Mouse (Mus musculus) small intestine, adult 2 months (tissue): ENCODE measurements around the gene Pip5k1c.

Source experiments
- CTCF ChIP-seq: fragments of 200-500 bp; IDR thresholded peaks from 2 replicates; pipeline ENCODE4 v1.5.1; 2012; ENCODE audit warnings: low read depth, mild to moderate bottlenecking, control low read depth, inconsistent platforms, low read length, moderate library complexity, mixed read lengths; ENCODE audit not compliant: insufficient replicate concordance, insufficient read length; ENCODE audit errors: extremely low read depth
- POLR2A ChIP-seq: fragments of 200-500 bp; IDR thresholded peaks from 2 replicates; pipeline ENCODE4 v1.6.1; 2012; ENCODE audit warnings: low read depth, mild to moderate bottlenecking, control low read depth, inconsistent platforms, low read length, moderate library complexity

DNA sequence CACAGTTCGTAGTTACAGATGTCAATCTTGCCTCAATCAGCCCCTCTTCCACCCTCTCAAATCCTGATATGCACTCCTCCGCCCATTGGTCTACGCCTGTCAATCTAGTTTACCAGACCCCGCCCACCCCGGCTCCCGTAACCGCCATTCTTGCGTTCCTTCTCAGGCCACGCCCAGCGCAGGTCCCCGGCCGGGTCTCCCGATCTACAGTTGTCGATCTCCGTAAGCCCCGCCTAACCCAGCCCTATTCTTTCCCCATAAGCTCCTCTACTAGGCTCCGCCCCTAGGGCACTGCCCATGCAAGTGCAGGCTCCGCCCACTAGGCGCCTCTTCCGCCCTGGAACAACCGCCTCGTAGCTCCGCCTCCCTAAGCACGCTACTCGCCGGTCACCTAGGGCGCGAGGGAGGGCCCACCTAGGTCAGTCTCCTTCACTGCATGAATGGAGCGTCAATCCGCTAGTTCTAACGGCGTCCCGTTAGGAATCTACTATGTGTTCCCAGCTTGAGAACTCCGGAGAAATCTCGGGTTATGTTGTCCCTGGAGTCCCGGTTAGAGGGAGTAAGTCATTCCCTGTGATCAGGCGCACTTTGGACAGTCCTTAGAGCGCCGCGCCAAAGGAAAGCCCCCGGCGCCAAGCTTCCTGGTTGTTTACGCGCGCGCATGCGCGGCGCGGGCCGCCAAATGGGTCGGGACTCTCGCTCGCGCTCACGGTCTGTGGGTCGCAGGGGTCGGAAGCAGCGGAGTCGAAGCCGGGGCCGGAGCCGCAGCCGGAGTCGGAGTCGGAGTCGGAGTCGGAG is 28.0 kb downstream of the Pip5k1c start, which contains the start of gene Cactin:
- TF ChIP-seq CTCF, result no peak
- peak; percentile 49; the same call in 1 of the 2 replicates for TF ChIP-seq POLR2A
